Mouse (Mus musculus): ENCODE data around the gene Gm20388. TPM values are rescaled to one million over a fixed set of nuclear protein-coding genes. Genes with fewer than 3 reads are reported as not detected.
A peak's percentile ranks its signal among the peaks of the same experiment; 100 is the strongest.

Gene Gm20388
- polyA plus RNA-seq, 1 experiment, result not detected

- Histone ChIP-seq H3K4me3 (ENCODE audit: insufficient read depth, low read depth, low read length) (no peak overlapping the region), H3K4me1 (ENCODE audit: control insufficient read depth, insufficient read depth, low read length) (peaks cover 82% of the 10 kb centered on the region), H3K27ac (ENCODE audit: insufficient read depth, low read depth, low read length) (no peak overlapping the region)
- TF ChIP-seq CTCF (IDR thresholded peaks at IDR 0.05; ENCODE audit: insufficient read depth, low read depth, low read length) (no peak), POLR2A (IDR thresholded peaks at IDR 0.05; ENCODE audit: insufficient read depth, low read depth, low read length) (no peak)
- 64% methylated on average over 7 of the region's 7 CpGs for WGBS
Observed at GRCm38 (mm10) chr8:121765594-121766138, 1855.0 kb downstream of the Gm20388 start.

GRCm38 (mm10) chr8:121769095-121769494 is 1858.5 kb downstream of the Gm20388 start:
- peaks cover 73% of the 10 kb centered on the region for H3K4me1 ChIP-seq (ENCODE audit: control insufficient read depth, insufficient read depth, low read length)
- WGBS, result 32% methylated on average over 3 of the region's 3 CpGs
- H3K27ac ChIP-seq (ENCODE audit: insufficient read depth, low read depth, low read length), result 0 out of 2 replicates have a peak overlapping the region, but pooled peaks have one; percentile 4
- no peak overlapping the region for H3K4me3 ChIP-seq (ENCODE audit: insufficient read depth, low read depth, low read length)
- TF ChIP-seq CTCF (IDR thresholded peaks at IDR 0.05; ENCODE audit: insufficient read depth, low read depth, low read length) (no peak), POLR2A (IDR thresholded peaks at IDR 0.05; ENCODE audit: insufficient read depth, low read depth, low read length) (no peak)

GRCm38 (mm10) chr8:121769621-121770020 is 1859.0 kb downstream of the Gm20388 start:
- no peak overlapping the region for H3K27ac ChIP-seq (ENCODE audit: insufficient read depth, low read depth, low read length)
- TF ChIP-seq POLR2A (IDR thresholded peaks at IDR 0.05; ENCODE audit: insufficient read depth, low read depth, low read length) (no peak), CTCF (IDR thresholded peaks at IDR 0.05; ENCODE audit: insufficient read depth, low read depth, low read length) (no peak)
- WGBS, result 79% methylated on average over 2 of the region's 2 CpGs
- peaks cover 71% of the 10 kb centered on the region for H3K4me1 ChIP-seq (ENCODE audit: control insufficient read depth, insufficient read depth, low read length)
- no peak overlapping the region for H3K4me3 ChIP-seq (ENCODE audit: insufficient read depth, low read depth, low read length)

GRCm38 (mm10) chr8:121770845-121771752 is 1860.5 kb downstream of the Gm20388 start:
- peak overlapping the region; percentile 89 for H3K27ac ChIP-seq (ENCODE audit: insufficient read depth, low read depth, low read length)
- H3K4me3 ChIP-seq (ENCODE audit: insufficient read depth, low read depth, low read length), result peak overlapping the region; percentile 8; the same call in 1 of the 2 replicates
- WGBS, result 24% methylated on average over 19 of the region's 19 CpGs
- TF ChIP-seq CTCF (IDR thresholded peaks at IDR 0.05; ENCODE audit: insufficient read depth, low read depth, low read length) (no peak), POLR2A (IDR thresholded peaks at IDR 0.05; ENCODE audit: insufficient read depth, low read depth, low read length) (no peak)
- peaks cover 69% of the 10 kb centered on the region for H3K4me1 ChIP-seq (ENCODE audit: control insufficient read depth, insufficient read depth, low read length)

GRCm38 (mm10) chr8:121773876-121774275 is 1863.2 kb downstream of the Gm20388 start:
- Histone ChIP-seq H3K27ac (ENCODE audit: insufficient read depth, low read depth, low read length) (no peak overlapping the region), H3K4me3 (ENCODE audit: insufficient read depth, low read depth, low read length) (no peak overlapping the region), H3K4me1 (ENCODE audit: control insufficient read depth, insufficient read depth, low read length) (peaks cover 75% of the 10 kb centered on the region)
- no peak for TF ChIP-seq CTCF (IDR thresholded peaks at IDR 0.05; ENCODE audit: insufficient read depth, low read depth, low read length)
- no peak for TF ChIP-seq POLR2A (IDR thresholded peaks at IDR 0.05; ENCODE audit: insufficient read depth, low read depth, low read length)
- WGBS, result 75% methylated on average over 12 of the region's 12 CpGs

GRCm38 (mm10) chr8:121782493-121782892 is 1871.9 kb downstream of the Gm20388 start:
- peaks cover 79% of the 10 kb centered on the region for H3K4me1 ChIP-seq (ENCODE audit: control insufficient read depth, insufficient read depth, low read length)
- no peak for TF ChIP-seq CTCF (IDR thresholded peaks at IDR 0.05; ENCODE audit: insufficient read depth, low read depth, low read length)
- TF ChIP-seq POLR2A (IDR thresholded peaks at IDR 0.05; ENCODE audit: insufficient read depth, low read depth, low read length), result no peak
- H3K4me3 ChIP-seq (ENCODE audit: insufficient read depth, low read depth, low read length), result no peak overlapping the region
- no peak overlapping the region for H3K27ac ChIP-seq (ENCODE audit: insufficient read depth, low read depth, low read length)
- WGBS, result 28% methylated on average over 5 of the region's 5 CpGs

- H3K4me1 ChIP-seq (ENCODE audit: control insufficient read depth, insufficient read depth, low read length), result peaks cover 73% of the 10 kb centered on the region
- TF ChIP-seq POLR2A (IDR thresholded peaks at IDR 0.05; ENCODE audit: insufficient read depth, low read depth, low read length), result no peak
- no peak for TF ChIP-seq CTCF (IDR thresholded peaks at IDR 0.05; ENCODE audit: insufficient read depth, low read depth, low read length)
- WGBS, result 14% methylated on average over 10 of the region's 10 CpGs
- H3K4me3 ChIP-seq (ENCODE audit: insufficient read depth, low read depth, low read length), result no peak overlapping the region
- peak overlapping the region; percentile 42; the same call in 1 of the 2 replicates for H3K27ac ChIP-seq (ENCODE audit: insufficient read depth, low read depth, low read length)
Observed at GRCm38 (mm10) chr8:121786542-121786941, 1875.9 kb downstream of the Gm20388 start.

- WGBS, result 88% methylated on average over 8 of the region's 8 CpGs
- TF ChIP-seq CTCF (IDR thresholded peaks at IDR 0.05; ENCODE audit: insufficient read depth, low read depth, low read length), result no peak
- no peak overlapping the region for H3K4me3 ChIP-seq (ENCODE audit: insufficient read depth, low read depth, low read length)
- no peak overlapping the region for H3K27ac ChIP-seq (ENCODE audit: insufficient read depth, low read depth, low read length)
- peaks cover 68% of the 10 kb centered on the region for H3K4me1 ChIP-seq (ENCODE audit: control insufficient read depth, insufficient read depth, low read length)
Observed at GRCm38 (mm10) chr8:121788786-121789185, 1878.1 kb downstream of the Gm20388 start.

- Histone ChIP-seq H3K4me1 (ENCODE audit: control insufficient read depth, insufficient read depth, low read length) (peaks cover 40% of the 10 kb centered on the region), H3K27ac (ENCODE audit: insufficient read depth, low read depth, low read length) (no peak overlapping the region), H3K4me3 (ENCODE audit: insufficient read depth, low read depth, low read length) (no peak overlapping the region)
- 51% methylated on average over 7 of the region's 7 CpGs for whole genome bisulfite sequencing
- TF ChIP-seq POLR2A (IDR thresholded peaks at IDR 0.05; ENCODE audit: insufficient read depth, low read depth, low read length) (no peak), CTCF (IDR thresholded peaks at IDR 0.05; ENCODE audit: insufficient read depth, low read depth, low read length) (no peak)
Observed at GRCm38 (mm10) chr8:121792159-121792558, 1881.5 kb downstream of the Gm20388 start.

Data from olfactory bulb, adult 2 months (tissue).